Mouse (Mus musculus) heart, embryonic 11.5 days (tissue): ENCODE measurements at regions not wholly inside any gene's neighbourhood (a gene's known extent, or its start where the extent isn't known, plus 50 kb on each side); places are given as distances from the start of the nearest gene placed in this dataset.

Experiments
- ATAC-seq: fragments of 200-750 bp; cut with Nextera tagmentation; replicated peaks from 2 replicates; pipeline ENCODE4 v1.8.0; 2017; ENCODE audit warnings: moderate library complexity; ENCODE audit not compliant: insufficient number of reproducible peaks, low FRiP score, low TSS enrichment
- H3K27ac ChIP-seq: fragments of 300-500 bp; sonication (generic); 2 replicates; pipeline ENCODE4 v1.5.1; 2014; ENCODE audit warnings: mild to moderate bottlenecking, low read depth, low read length
- H3K27me3 ChIP-seq: fragments of 300-500 bp; sonication (generic); 2 replicates; pipeline ENCODE4 v1.6.1; 2014; ENCODE audit warnings: mild to moderate bottlenecking, low read length, mixed read lengths; ENCODE audit not compliant: control insufficient read depth, insufficient read depth
- H3K36me3 ChIP-seq: fragments of 300-500 bp; sonication (generic); 2 replicates; pipeline ENCODE4 v1.6.1; 2014; ENCODE audit warnings: mild to moderate bottlenecking, low read length, moderate library complexity, mixed read lengths; ENCODE audit not compliant: control insufficient read depth, insufficient read depth
- H3K4me1 ChIP-seq: fragments of 300-500 bp; sonication (generic); 2 replicates; pipeline ENCODE4 v1.6.1; 2014; ENCODE audit warnings: low read length; ENCODE audit not compliant: control insufficient read depth, insufficient read depth
- H3K4me2 ChIP-seq: fragments of 300-500 bp; sonication (generic); 2 replicates; pipeline ENCODE4 v1.6.1; 2014; ENCODE audit warnings: mild to moderate bottlenecking, moderate library complexity
- H3K4me3 ChIP-seq: fragments of 300-500 bp; sonication (generic); 2 replicates; pipeline ENCODE4 v1.5.1; 2014; ENCODE audit warnings: low read depth, low read length
- H3K9ac ChIP-seq: fragments of 300-500 bp; sonication (generic); 2 replicates; pipeline ENCODE4 v1.6.1; 2014; ENCODE audit warnings: mild to moderate bottlenecking, low read depth, low read length, moderate library complexity
- H3K9me3 ChIP-seq: fragments of 300-500 bp; sonication (generic); replicated peaks from 2 replicates; pipeline ENCODE4 v1.6.1; 2016; ENCODE audit warnings: low read length; ENCODE audit not compliant: control insufficient read depth
- WGBS: fragments of 180-500 bp; shearing (Covaris S2); extraction: QIAGEN DNeasy Blood & Tissue Kit; methylation state at CpG from one replicate; pipeline ENCODE4 v1.1.7; 2014; ENCODE audit not compliant: insufficient replicate concordance; 5-methylcytosine and 5-hydroxymethylcytosine counted together

DNA sequence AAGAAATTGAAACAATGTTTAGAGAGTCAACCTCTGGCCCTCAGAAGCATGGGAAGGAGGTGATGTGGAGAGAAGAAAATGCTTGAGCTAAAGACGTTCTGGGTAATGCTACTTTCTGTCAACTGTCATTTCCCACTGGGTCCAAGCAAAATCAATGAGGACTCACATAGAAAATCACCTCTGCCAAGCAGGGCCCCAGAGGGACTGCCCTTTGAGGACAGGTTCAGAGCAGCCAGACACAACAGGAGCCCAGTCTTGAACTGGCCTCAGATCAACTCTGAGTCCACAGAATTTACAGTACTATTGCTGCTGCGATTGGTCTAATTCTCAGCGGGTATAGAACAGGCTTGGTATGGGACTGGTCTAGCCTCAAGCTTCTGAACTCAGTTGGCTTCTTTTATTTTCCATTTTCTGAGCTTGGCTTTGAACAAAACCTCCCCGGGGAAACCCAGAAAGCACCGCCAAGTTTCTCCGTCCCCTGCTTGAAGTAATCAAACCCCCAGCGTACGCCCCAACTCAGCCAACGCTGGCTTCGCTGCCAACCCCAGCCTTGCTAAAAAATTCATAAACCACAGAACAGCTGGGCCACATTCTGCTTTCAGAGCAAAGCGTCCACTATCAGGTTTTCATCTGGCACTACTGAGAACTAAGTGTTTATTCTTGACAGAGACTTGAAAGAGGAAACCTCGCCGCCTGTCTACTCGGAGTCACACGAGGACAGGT lies 322.8 kb upstream of the Spred2 start:
- Histone ChIP-seq H3K4me3 (no peak overlapping the region), H3K4me2 (no peak overlapping the region), H3K9ac (no peak overlapping the region), H3K27ac (no peak overlapping the region), H3K9me3 (no peaks in the 10 kb centered on the region), H3K27me3 (no peaks in the 10 kb centered on the region), H3K4me1 (no peaks in the 10 kb centered on the region), H3K36me3 (no peaks in the 10 kb centered on the region)
- ATAC-seq: no peak
- WGBS: 83% methylated on average over 15 of the region's 15 CpGs

DNA sequence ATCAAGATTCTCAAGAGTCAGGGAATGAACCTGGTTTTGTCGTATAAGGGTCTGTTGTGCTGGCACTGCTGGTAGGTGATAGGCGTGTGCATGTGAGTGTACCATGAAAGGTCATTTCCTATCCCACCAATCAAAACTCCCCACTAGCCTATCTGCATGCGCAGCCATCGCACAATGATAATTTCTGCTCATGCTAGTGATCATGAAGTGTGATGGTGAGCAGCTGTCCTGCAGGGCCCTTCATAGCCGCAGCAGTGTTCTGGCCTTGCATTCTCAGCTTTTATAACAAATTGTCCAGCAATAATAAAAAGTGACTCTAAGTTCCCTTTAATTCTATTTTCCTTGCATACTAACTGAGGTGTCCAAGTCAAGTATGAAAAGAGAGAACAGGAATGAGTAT lies 321.7 kb upstream of the Spred2 start:
- H3K27ac ChIP-seq: no peak overlapping the region
- H3K27me3 ChIP-seq: no peaks in the 10 kb centered on the region
- H3K9ac ChIP-seq: no peak overlapping the region
- no peaks in the 10 kb centered on the region for H3K36me3 ChIP-seq
- H3K9me3 ChIP-seq: no peaks in the 10 kb centered on the region
- H3K4me3 ChIP-seq: no peak overlapping the region
- H3K4me1 ChIP-seq: no peaks in the 10 kb centered on the region
- no peak overlapping the region for H3K4me2 ChIP-seq
- WGBS: 81% methylated on average over 5 of the region's 5 CpGs
- ATAC-seq: no peak

DNA sequence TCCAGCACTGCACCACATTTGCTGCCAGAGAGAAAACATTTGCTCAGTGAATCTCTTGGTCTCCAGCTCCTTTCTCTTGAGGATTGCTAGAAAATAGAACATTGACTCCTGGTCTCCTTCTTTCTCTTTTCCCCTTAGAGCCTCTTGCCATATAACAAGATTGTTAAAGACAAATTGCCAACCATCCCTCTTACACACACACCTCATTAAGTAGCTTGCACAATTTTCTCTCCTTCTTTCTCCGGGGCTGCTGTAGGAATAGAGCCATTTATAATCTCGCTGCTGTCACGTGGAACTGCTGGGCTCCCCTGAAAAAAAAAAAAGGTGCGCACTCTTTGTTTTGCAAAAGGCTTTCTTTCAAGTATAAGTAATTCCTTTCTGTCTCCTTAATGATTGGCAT lies 318.6 kb upstream of the Spred2 start:
- H3K9me3 ChIP-seq: no peaks in the 10 kb centered on the region
- no peak for ATAC-seq
- no peaks in the 10 kb centered on the region for H3K4me1 ChIP-seq
- H3K9ac ChIP-seq: no peak overlapping the region
- H3K27ac ChIP-seq: no peak overlapping the region
- no peak overlapping the region for H3K4me3 ChIP-seq
- H3K27me3 ChIP-seq: no peaks in the 10 kb centered on the region
- H3K4me2 ChIP-seq: no peak overlapping the region
- 72% methylated on average over 4 of the region's 4 CpGs for WGBS
- no peaks in the 10 kb centered on the region for H3K36me3 ChIP-seq

DNA sequence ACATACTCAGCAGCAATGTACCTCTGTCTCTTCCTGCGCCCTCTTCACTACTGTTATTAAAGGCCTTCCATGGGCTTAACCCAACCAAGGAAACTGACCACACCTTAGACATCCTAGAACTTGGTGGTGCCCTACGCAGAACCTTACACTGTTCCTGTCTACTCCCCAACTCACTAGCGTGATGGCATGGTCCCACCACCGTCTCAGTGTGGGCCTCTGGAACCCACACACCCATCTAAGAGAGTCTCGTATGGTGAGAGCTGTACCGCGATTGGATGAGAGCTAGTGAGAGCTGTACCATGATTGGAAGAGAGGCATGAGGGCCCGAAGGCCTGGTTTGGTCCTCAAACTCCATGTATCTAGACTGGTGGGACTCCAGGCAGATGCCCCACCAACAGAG lies 317.2 kb upstream of the Spred2 start:
- no peak for ATAC-seq
- 92% methylated on average over 8 of the region's 8 CpGs for WGBS
- H3K9ac ChIP-seq: no peak overlapping the region
- no peaks in the 10 kb centered on the region for H3K36me3 ChIP-seq
- no peak overlapping the region for H3K4me2 ChIP-seq
- no peaks in the 10 kb centered on the region for H3K4me1 ChIP-seq
- no peaks in the 10 kb centered on the region for H3K9me3 ChIP-seq
- no peaks in the 10 kb centered on the region for H3K27me3 ChIP-seq
- no peak overlapping the region for H3K4me3 ChIP-seq
- H3K27ac ChIP-seq: no peak overlapping the region

DNA sequence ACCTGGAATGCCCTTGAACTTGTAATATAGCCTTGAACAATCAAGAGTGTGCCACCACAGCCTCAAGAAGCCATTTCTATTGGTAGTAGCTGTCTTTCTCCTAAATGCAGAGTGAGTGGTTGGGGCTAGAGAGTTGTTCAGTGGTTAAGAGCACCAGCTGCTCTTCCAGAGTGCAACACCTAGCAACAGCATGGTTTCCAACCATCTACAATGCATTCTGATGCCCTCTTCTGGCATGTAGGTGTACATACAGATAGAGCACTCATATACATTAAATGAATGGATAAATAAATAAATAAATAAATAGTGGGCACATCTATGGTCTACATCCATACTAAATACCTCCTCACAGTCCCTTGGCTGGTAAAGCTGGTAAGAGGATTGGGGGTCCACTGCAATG lies 316.2 kb upstream of the Spred2 start:
- ATAC-seq: no peak
- Histone ChIP-seq H3K4me2 (no peak overlapping the region), H3K9ac (no peak overlapping the region), H3K4me1 (no peaks in the 10 kb centered on the region), H3K36me3 (no peaks in the 10 kb centered on the region), H3K27ac (no peak overlapping the region), H3K27me3 (no peaks in the 10 kb centered on the region), H3K9me3 (no peaks in the 10 kb centered on the region), H3K4me3 (no peak overlapping the region)

DNA sequence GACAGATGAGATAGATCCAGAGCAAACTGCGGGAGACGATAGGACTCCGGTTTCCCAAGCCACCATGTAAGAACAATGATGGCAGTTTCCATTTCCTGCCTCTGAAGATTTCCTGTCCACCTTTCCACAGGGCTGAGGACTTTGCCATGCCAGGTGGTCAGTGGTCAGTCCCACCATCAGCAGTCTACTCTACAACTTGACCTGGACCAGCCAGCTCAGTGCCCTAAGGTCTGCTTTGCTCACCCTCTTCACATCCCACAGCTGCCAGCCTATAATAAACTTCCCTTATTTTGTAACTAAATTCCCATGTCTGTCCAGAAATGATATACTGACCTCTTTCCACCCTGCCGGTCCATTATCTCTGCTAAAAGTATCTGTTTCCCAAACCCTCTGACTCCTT lies 315.7 kb upstream of the Spred2 start:
- Histone ChIP-seq H3K27me3 (no peaks in the 10 kb centered on the region), H3K4me2 (no peak overlapping the region), H3K36me3 (no peaks in the 10 kb centered on the region), H3K9ac (no peak overlapping the region), H3K4me3 (no peak overlapping the region), H3K9me3 (no peaks in the 10 kb centered on the region), H3K4me1 (no peaks in the 10 kb centered on the region), H3K27ac (no peak overlapping the region)
- 86% methylated on average over 4 of the region's 4 CpGs for WGBS
- ATAC-seq: no peak

DNA sequence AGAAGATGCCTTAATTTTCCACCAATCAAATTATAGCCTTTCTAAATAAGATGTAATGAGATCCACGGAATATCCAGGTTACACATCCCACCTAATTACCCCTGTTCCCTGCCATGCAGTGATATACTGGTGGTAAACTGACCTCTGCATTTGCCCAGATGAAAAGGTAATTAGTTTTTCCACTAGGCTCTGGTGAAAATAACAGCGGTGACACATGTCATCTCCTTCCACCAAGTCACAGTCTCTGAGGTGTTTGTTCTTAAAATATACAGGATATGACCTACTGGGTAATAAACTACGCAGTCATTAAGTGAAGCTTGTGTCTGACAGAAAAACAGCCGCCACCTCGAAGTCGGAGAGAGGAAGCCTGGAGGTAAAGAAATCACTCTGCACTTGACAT lies 313.6 kb upstream of the Spred2 start:
- Histone ChIP-seq H3K9me3 (no peaks in the 10 kb centered on the region), H3K27me3 (no peaks in the 10 kb centered on the region), H3K27ac (no peak overlapping the region), H3K4me2 (no peak overlapping the region), H3K4me1 (no peaks in the 10 kb centered on the region), H3K9ac (no peak overlapping the region), H3K36me3 (no peaks in the 10 kb centered on the region), H3K4me3 (no peak overlapping the region)
- no peak for ATAC-seq
- WGBS: 65% methylated on average over 6 of the region's 6 CpGs

DNA sequence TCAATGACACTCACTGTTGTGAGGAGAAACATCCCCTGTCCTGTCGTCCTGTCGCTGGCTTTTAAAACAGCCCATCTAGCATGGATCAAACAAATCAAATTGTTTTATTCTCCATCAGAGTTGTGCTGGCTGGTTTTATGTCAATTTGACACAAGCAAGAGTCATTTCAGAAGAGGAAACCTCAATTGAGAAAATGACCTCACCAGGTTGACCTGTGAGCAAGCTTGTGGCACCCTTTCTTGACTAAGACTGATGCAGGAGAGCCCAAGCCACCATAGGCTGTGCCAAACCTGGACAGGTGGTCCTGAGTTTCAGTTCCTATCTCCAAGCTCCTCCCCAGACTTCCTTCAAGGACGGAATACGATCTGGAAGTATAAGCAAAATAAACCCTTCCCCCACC lies 313.0 kb upstream of the Spred2 start:
- no peak overlapping the region for H3K27ac ChIP-seq
- no peak for ATAC-seq
- H3K4me1 ChIP-seq: no peaks in the 10 kb centered on the region
- no peak overlapping the region for H3K4me3 ChIP-seq
- H3K9me3 ChIP-seq: no peaks in the 10 kb centered on the region
- H3K9ac ChIP-seq: no peak overlapping the region
- no peaks in the 10 kb centered on the region for H3K36me3 ChIP-seq
- H3K27me3 ChIP-seq: no peaks in the 10 kb centered on the region
- no peak overlapping the region for H3K4me2 ChIP-seq
- WGBS: 80% methylated on average over 4 of the region's 4 CpGs

DNA sequence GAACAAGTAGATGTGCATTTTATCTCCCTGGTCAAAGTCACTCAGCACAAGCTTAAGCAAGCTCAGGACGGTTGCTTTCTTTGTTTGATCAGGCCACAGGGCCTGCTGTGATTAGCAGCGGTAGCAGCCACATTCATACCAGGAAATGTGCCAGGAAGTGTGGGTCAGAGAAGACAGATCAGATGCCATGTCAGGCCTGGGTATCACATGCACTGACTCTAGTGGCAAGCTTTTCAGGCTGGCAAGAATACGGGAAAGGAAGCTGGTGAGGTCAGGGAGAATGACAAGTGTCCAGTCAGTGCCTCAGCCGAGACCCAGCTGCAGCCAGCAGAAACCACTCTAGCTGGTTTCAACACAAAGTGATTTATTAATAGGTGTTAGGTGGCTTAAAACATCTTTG lies 307.7 kb upstream of the Spred2 start:
- no peak overlapping the region for H3K9ac ChIP-seq
- ATAC-seq: no peak
- 33% methylated on average over 4 of the region's 4 CpGs for WGBS
- no peaks in the 10 kb centered on the region for H3K27me3 ChIP-seq
- H3K36me3 ChIP-seq: no peaks in the 10 kb centered on the region
- H3K27ac ChIP-seq: no peak overlapping the region
- H3K4me2 ChIP-seq: no peak overlapping the region
- no peak overlapping the region for H3K4me3 ChIP-seq
- H3K9me3 ChIP-seq: no peaks in the 10 kb centered on the region
- H3K4me1 ChIP-seq: peaks cover 4% of the 10 kb centered on the region; the same call in 1 of the 2 replicates
